Mouse (Mus musculus) gastrocnemius, postnatal 14 days (tissue): ENCODE measurements around the gene Rora. TPM values are rescaled to one million over a fixed set of nuclear protein-coding genes. Genes with fewer than 3 reads are reported as not detected.

Source experiments
- DNase-seq: peaks from one replicate; pipeline ENCODE4 v3.0.0; 2021; ENCODE audit warnings: mixed read lengths
- intact Hi-C: fragments of 180-260 bp; cut with DNase I; formaldehyde crosslinking; loops from one replicate; pipeline ENCODE4 v1.15.1; 2025; ENCODE audit warnings: low total_unique reads
- total RNA-seq, 2 experiments: library from RNA; stranded (reverse); gene quantifications; 2 replicates each; pipeline ENCODE4 v1.2.3; 2021

Gene Rora
- total RNA-seq, 2 experiments from 2014 or later, result 46.0 to 53.4 TPM

DNA sequence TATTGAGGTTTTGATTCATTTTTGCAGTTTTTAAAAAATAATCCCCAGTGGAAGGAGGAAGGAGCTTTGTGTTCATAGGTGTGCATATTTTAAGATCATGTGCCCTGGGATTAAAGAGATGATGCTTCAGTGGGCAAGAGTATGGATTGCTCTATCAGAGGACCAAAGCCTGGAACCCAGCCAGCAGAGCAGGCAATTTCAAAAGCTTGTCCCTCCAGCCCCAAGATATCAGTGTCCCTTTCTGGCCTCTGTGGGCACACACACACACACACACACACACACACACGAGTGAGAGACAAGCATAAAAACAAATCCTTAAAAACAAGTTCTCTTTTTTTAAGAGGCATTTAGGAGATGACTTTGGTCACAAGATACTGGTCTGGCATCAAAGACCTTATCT, 727.0 kb downstream of the Rora start:
- intact Hi-C loops, result no loop called here
- DNase-seq, result no peak

- intact Hi-C loops, result no loop called here
- no peak for DNase-seq
These were observed 728.2 kb downstream of the Rora start for GRCm38 (mm10) chr9:69381741-69382140.

- intact Hi-C loops, result no loop called here
- DNase-seq, result no peak
These were observed 730.9 kb downstream of the Rora start for GRCm38 (mm10) chr9:69384475-69384874.

- DNase-seq, result no peak
- intact Hi-C loops, result no loop called here
These were observed 731.3 kb downstream of the Rora start for GRCm38 (mm10) chr9:69384905-69385304.

DNA sequence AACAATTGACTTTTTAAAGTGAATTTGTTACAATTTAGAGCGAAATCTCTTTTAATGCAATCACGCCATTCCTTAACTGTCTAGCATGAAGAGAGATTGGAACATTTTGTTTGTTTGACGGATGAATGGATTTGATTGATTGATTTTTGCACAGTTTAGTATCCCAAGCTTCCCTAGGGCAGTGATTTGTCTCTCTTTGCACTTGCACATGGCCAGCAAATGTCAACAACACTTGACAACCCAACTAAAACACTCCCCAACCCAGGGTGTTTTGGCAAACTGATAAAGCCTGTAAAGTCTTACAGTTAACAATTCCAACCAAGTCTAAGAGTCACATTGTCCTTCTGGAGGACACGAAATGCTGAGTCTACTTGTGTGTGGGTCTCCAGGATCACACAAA, 733.7 kb downstream of the Rora start:
- DNase-seq, result no peak
- intact Hi-C loops, result no loop called here

- no peak for DNase-seq
- intact Hi-C loops, result no loop called here
These were observed 737.0 kb downstream of the Rora start for GRCm38 (mm10) chr9:69390631-69391030.

DNA sequence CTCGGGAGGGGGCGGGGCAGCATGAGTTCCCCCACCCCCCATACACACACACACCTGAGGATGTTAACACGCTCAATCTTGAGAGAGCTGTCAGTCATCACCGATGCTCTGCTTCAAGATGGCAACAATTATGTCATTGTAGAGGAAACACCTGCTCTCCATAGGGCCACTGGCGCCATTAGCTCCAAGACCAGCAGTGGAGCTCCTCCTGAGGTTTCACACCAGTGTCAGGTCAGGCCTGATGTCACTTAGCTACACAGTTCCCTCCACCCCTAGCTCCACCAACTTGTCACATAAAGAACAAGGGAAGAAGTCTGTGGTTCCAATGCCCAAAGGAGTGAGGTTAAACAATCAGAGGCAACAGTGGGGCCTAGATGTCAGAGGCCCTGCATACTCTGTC, 740.6 kb downstream of the Rora start:
- DNase-seq, result no peak
- intact Hi-C loops, result no loop called here

DNA sequence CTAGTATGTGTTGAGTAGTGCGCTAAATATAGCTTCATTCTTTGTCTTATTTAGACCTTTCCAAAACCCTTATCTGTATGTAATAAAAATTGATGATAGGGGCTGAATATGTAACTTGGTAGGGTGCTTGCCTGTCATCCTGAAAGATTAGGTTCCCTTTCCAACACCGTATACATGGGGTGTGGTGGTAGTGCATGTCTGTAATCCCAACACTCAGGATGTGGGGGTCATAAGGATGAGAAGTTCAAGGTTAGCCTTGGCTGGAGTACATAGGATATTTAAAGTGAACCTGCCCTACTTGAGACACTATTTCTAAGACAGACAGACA, 743.8 kb downstream of the Rora start:
- intact Hi-C loops, result no loop called here
- DNase-seq, result no peak

- intact Hi-C loops, result no loop called here
- DNase-seq, result peak; percentile 66
These were observed 744.3 kb downstream of the Rora start, which contains the start of gene Ice2 for GRCm38 (mm10) chr9:69397760-69398452. Gene Ice2, plus strand, starts transcription at chr9:69397906.

GRCm38 (mm10) chr9:69398453-69398850, 744.9 kb downstream of the Rora start:
- no peak for DNase-seq
- intact Hi-C loops, result no loop called here

DNA sequence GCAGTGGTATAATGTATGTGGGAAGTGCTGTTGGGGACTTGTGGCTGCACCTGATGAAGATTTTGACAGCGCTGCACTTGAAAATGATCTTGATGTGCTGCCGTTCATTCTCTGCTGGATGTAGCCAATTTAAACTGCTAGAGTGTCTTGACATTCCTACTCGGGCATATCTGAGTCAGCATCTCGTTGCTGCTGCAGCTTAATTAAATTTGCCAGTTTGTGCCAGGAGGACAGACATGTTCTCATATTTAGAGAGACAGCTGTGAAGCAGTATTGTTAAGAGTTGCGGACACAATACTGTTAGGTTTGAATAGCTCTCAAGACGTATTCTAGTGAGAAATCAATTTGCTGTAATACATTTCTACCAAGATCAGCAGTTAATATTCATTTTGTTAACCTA, 751.1 kb downstream of the Rora start:
- intact Hi-C loops, result no loop called here
- no peak for DNase-seq

DNA sequence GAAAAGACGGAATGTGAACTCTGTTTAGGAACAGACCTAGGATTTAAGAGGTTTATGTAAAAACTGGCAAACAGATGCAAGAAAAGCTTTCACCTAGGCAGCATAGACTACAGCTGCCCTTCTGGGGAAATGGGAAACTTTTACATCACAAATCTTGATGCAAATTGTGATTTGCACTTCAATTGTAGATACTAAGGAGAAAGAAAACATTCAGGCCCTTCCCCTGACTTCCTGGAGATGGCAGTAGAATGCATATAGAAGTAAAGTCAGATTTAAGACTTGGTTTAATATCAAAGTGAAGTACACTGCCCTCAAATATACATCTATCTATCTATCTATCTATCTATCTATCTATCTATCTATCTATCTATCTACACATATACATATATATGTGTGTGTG, 765.9 kb downstream of the Rora start:
- no peak for DNase-seq
- intact Hi-C loops, result loop anchor here (5.0 kb wide), 1 partner anchor 63 kb away; no protein-coding TSS in a partner anchor

GRCm38 (mm10) chr9:69430531-69430930, 776.9 kb downstream of the Rora start:
- no peak for DNase-seq
- intact Hi-C loops, result loop anchor here (5.0 kb wide), 1 partner anchor 37 kb away; no protein-coding TSS in a partner anchor

DNA sequence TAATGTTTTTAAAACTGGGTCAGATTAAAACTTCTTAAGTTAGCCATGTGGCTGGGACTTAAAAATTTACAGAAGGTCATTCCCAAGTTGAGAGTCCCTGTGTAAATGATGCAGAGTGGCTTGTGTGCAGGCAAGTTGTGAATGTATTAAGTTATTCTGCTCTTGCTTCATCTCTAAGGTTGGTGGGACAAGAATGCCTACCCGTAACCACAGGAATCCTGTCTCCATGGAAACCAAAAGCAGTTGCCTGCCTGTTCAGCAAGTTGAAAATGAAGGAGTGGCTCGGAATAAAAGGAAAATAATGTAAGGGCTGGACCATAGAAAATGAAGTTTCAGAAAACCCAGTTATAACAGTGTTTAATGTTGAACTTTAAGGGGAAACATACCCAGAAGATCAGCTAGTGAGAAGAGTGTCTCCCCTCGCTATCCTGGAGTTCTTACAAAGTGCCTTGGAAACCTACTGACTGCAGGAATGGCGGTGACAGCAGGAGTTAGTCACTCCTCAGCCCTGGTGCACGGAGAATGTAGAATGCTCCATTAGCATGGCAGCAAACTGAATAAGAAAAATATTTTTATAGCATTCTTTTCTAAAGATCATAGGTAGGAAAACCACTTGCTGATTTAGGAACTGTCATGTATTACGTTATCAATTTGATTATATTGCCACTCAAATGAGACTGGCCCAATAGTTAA, 778.4 kb downstream of the Rora start:
- intact Hi-C loops, result loop anchor here (5.0 kb wide), 1 partner anchor 35 kb away; no protein-coding TSS in a partner anchor
- DNase-seq, result no peak

- intact Hi-C loops, result loop anchor here (5.0 kb wide), 1 partner anchor 52 kb away; no protein-coding TSS in a partner anchor
- DNase-seq, result no peak
These were observed 781.6 kb downstream of the Rora start for GRCm38 (mm10) chr9:69435194-69435593.

GRCm38 (mm10) chr9:69435662-69436061, 782.1 kb downstream of the Rora start:
- DNase-seq, result no peak
- intact Hi-C loops, result loop anchor here (5.0 kb wide), 1 partner anchor 52 kb away; no protein-coding TSS in a partner anchor
